Mouse (Mus musculus): ENCODE data around the gene Tnxb. TPM values are rescaled to one million over a fixed set of nuclear protein-coding genes. Genes with fewer than 3 reads are reported as not detected.

The Tnxb gene
- total and polyA plus RNA-seq, 2 experiments, result 3.5 to 3.6 TPM

DNA sequence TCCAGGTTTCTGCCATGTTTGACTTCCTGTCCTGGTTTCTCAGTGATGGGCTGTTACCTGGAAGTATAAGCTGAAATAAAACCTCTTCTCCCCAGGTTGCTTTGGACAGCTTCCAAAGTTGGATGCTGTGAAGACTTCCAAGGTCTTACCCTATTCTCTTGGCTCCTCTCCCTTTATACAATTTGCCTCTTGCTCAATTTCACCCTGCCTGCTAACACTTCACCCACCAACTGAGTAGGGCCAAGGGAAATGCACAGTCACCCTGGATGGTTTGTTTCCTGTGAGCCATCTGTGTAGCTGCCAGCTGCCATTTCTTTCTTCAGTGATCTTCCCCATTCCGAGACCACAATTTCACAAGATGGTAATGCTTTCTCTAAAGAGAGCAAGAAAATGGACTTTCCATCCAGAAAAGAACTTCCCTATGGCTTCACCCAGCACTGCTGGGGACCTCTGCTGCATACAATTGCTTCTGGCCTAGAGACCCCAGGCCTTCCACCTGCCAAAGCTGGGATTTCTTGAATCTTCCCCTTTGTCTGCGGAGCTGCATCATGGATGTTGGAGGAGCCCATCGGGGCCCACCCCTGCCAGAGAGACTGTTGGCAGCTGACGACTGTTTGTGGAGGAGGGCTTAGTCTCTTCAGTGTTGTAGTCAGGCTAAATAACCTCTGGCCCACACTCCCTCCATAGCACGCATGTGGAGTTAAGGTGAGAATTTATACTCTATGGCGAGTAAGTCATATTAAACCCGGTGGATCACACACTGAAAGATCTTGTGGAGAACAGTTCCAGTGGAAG lies 30.7 kb upstream of the Tnxb start:
- no peak for TF ChIP-seq POLR2A (IDR thresholded peaks at IDR 0.05; ENCODE audit: extremely low read depth, insufficient read depth, low read length)
- TF ChIP-seq CTCF (IDR thresholded peaks at IDR 0.05; ENCODE audit: low read depth, low read length), result no peak
- H3K36me3 ChIP-seq (ENCODE audit: control insufficient read depth, insufficient read depth, low read length), result no peaks in the 10 kb centered on the region
- H3K27ac ChIP-seq (replicated peaks; ENCODE audit: insufficient read depth, low read depth, low read length), result no peak overlapping the region
- no peak overlapping the region for H3K4me3 ChIP-seq (ENCODE audit: insufficient read depth, low read depth, low read length)
- H3K4me1 ChIP-seq (ENCODE audit: control insufficient read depth, insufficient read depth, low read length), result no peaks in the 10 kb centered on the region
- 95% methylated on average over 7 of the region's 7 CpGs for WGBS
- H3K79me2 ChIP-seq (ENCODE audit: control insufficient read depth, insufficient read depth, low read length), result no peaks in the 10 kb centered on the region
- no peak overlapping the region for H3K9ac ChIP-seq (ENCODE audit: low read depth, low read length)
- no peak for DNase-seq (ENCODE audit: extremely low read depth, low read depth, low spot score)
- H3K27me3 ChIP-seq (ENCODE audit: control insufficient read depth, insufficient read depth, low read length), result no peaks in the 10 kb centered on the region

DNA sequence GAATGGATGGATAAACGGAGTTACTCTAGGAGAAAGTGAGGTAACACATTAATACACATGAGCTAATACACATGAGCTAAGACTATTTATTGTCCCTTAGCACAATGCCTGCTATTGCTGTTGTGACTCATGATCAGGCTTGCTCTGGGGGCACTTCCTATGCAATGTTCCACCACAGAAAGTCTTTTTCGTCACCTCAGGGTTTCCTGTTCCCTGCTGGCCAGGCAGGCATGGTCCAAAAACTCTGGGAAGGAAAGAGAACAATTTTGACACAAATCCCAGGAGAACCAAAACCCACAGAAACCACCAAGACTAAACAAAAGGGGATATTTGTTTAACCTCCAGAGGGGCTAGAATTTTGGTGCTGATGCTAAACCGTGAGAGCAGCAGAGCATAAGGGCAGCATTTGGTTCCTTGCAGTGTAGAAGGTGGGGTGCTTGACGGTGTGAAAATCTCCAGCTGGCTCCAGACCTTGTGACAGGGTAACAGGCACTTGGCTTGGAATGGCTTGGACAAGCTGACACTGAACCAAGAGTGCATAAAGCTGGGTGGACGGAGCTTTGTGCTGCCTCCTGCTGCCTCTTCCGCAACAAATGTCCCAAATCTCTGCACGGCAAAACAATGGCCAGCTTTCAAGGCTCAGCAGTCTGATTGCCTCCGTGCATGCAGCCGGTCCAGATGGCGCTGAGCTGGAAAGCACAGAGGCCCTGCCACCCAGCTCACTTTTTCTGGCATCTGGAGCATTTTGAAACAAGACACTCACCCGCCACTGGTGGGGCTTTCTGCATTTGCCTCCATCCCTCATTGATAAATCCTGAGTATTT lies 29.3 kb upstream of the Tnxb start:
- WGBS, result 70% methylated on average over 11 of the region's 11 CpGs
- H3K27me3 ChIP-seq (ENCODE audit: control insufficient read depth, insufficient read depth, low read length), result no peaks in the 10 kb centered on the region
- H3K4me1 ChIP-seq (ENCODE audit: control insufficient read depth, insufficient read depth, low read length), result peaks cover 3% of the 10 kb centered on the region
- no peaks in the 10 kb centered on the region for H3K36me3 ChIP-seq (ENCODE audit: control insufficient read depth, insufficient read depth, low read length)
- no peak for DNase-seq (ENCODE audit: extremely low read depth, low read depth, low spot score)
- no peaks in the 10 kb centered on the region; the same call in 1 of the 2 replicates for H3K79me2 ChIP-seq (ENCODE audit: control insufficient read depth, insufficient read depth, low read length)
- H3K4me3 ChIP-seq (ENCODE audit: insufficient read depth, low read depth, low read length), result no peak overlapping the region
- TF ChIP-seq POLR2A (IDR thresholded peaks at IDR 0.05; ENCODE audit: extremely low read depth, insufficient read depth, low read length) (no peak), CTCF (IDR thresholded peaks at IDR 0.05; ENCODE audit: low read depth, low read length) (peak; percentile 20; the same call in 1 of the 2 replicates)
- H3K27ac ChIP-seq (replicated peaks; ENCODE audit: insufficient read depth, low read depth, low read length), result no peak overlapping the region
- no peak overlapping the region for H3K9ac ChIP-seq (ENCODE audit: low read depth, low read length)

DNA sequence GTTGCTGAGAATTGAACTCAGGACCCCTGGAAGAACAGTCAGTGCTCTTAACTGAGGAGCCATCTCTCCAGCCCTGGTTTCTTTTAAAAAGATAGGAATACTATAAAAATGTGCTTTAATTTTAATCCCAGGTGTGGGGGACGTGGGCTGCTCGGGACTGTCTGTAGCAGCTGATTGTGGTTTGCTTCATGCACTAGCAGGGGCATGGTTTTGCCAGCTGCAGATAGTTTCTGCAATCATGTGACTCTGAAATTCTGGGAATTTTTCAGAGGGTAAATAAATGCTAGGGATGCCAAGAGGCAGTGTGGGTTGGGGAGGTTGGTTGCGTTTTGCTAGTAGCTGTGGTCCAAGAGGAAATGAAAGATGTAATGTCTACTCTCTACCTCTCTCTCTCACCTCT lies 28.4 kb upstream of the Tnxb start:
- Histone ChIP-seq H3K27me3 (ENCODE audit: control insufficient read depth, insufficient read depth, low read length) (no peaks in the 10 kb centered on the region), H3K36me3 (ENCODE audit: control insufficient read depth, insufficient read depth, low read length) (no peaks in the 10 kb centered on the region), H3K4me1 (ENCODE audit: control insufficient read depth, insufficient read depth, low read length) (peaks cover 6% of the 10 kb centered on the region), H3K79me2 (ENCODE audit: control insufficient read depth, insufficient read depth, low read length) (no peaks in the 10 kb centered on the region; the same call in 1 of the 2 replicates), H3K27ac (replicated peaks; ENCODE audit: insufficient read depth, low read depth, low read length) (no peak overlapping the region), H3K9ac (ENCODE audit: low read depth, low read length) (no peak overlapping the region), H3K4me3 (ENCODE audit: insufficient read depth, low read depth, low read length) (no peak overlapping the region)
- no peak for DNase-seq (ENCODE audit: extremely low read depth, low read depth, low spot score)
- no peak for TF ChIP-seq CTCF (IDR thresholded peaks at IDR 0.05; ENCODE audit: low read depth, low read length)
- TF ChIP-seq POLR2A (IDR thresholded peaks at IDR 0.05; ENCODE audit: extremely low read depth, insufficient read depth, low read length), result no peak
- 41% methylated on average over 3 of the region's 3 CpGs for whole genome bisulfite sequencing

DNA sequence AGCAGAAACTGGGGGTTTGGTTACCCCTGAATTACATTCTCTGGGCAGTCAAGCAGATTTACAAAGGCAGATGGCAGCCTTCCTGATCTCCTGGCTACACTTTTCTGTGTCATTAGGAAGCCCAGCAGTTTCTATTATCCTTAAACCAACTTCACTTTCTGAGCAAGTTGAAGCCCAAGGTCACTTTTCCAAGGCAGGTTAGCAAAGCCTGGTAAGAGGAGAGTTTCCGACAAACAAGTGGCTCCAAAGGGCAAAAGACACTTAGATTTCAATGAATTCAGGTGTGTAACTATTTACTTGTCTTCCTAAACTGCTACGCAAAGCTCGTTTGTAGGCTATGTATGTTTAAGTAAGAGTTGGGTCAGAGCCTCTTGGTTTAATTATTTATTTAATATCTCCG lies 27.0 kb upstream of the Tnxb start:
- H3K27me3 ChIP-seq (ENCODE audit: control insufficient read depth, insufficient read depth, low read length), result no peaks in the 10 kb centered on the region
- TF ChIP-seq CTCF (IDR thresholded peaks at IDR 0.05; ENCODE audit: low read depth, low read length) (no peak), POLR2A (IDR thresholded peaks at IDR 0.05; ENCODE audit: extremely low read depth, insufficient read depth, low read length) (no peak)

DNA sequence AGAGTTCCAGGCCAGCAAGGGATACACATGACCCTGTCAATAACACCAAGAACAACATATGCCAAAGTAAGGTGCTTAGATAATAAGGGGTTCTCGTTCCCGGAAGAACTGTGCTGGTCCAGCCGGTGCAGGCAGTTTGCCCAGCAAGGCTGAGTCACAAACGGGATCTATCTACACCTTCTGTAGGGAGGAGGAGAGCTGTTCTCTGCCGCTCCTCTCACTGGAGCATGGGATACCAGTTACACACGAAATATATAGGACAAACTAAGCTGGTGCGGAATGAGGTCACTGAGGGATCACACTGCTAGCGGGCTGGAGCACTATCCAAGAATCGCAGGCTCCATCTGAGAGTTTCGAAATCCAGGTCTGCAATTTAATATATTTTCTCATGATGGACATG lies 26.4 kb upstream of the Tnxb start:
- no peak overlapping the region for H3K9ac ChIP-seq (ENCODE audit: low read depth, low read length)
- H3K4me1 ChIP-seq (ENCODE audit: control insufficient read depth, insufficient read depth, low read length), result peaks cover 12% of the 10 kb centered on the region
- no peaks in the 10 kb centered on the region for H3K36me3 ChIP-seq (ENCODE audit: control insufficient read depth, insufficient read depth, low read length)
- TF ChIP-seq CTCF (IDR thresholded peaks at IDR 0.05; ENCODE audit: low read depth, low read length) (no peak), POLR2A (IDR thresholded peaks at IDR 0.05; ENCODE audit: extremely low read depth, insufficient read depth, low read length) (no peak)
- no peak for DNase-seq (ENCODE audit: extremely low read depth, low read depth, low spot score)
- H3K4me3 ChIP-seq (ENCODE audit: insufficient read depth, low read depth, low read length), result no peak overlapping the region
- no peak overlapping the region for H3K27ac ChIP-seq (replicated peaks; ENCODE audit: insufficient read depth, low read depth, low read length)
- 60% methylated on average over 10 of the region's 10 CpGs for WGBS
- H3K79me2 ChIP-seq (ENCODE audit: control insufficient read depth, insufficient read depth, low read length), result no peaks in the 10 kb centered on the region; the same call in 1 of the 2 replicates
- no peaks in the 10 kb centered on the region for H3K27me3 ChIP-seq (ENCODE audit: control insufficient read depth, insufficient read depth, low read length)

More for the DNA sequence above, 27.0 kb upstream of the Tnxb start:
- no peaks in the 10 kb centered on the region for H3K36me3 ChIP-seq (ENCODE audit: control insufficient read depth, insufficient read depth, low read length)
- DNase-seq (ENCODE audit: extremely low read depth, low read depth, low spot score), result no peak
- H3K27ac ChIP-seq (replicated peaks; ENCODE audit: insufficient read depth, low read depth, low read length), result no peak overlapping the region
- no peak overlapping the region for H3K9ac ChIP-seq (ENCODE audit: low read depth, low read length)
- WGBS, result 29% methylated on average over 4 of the region's 4 CpGs
- peaks cover 12% of the 10 kb centered on the region for H3K4me1 ChIP-seq (ENCODE audit: control insufficient read depth, insufficient read depth, low read length)
- no peaks in the 10 kb centered on the region; the same call in 1 of the 2 replicates for H3K79me2 ChIP-seq (ENCODE audit: control insufficient read depth, insufficient read depth, low read length)
- H3K4me3 ChIP-seq (ENCODE audit: insufficient read depth, low read depth, low read length), result no peak overlapping the region

Measured in liver, adult 2 months (tissue).